Mouse (Mus musculus) CH12.LX (cell line): ENCODE data around the gene Gm10160.

Experiments
- E2F4 ChIP-seq: IDR thresholded peaks from 2 replicates; pipeline ENCODE4 v1.6.1; 2011; ENCODE audit warnings: low read depth, low read length, improper control_type of control experiment; ENCODE audit not compliant: insufficient replicate concordance
- EP300 ChIP-seq: IDR thresholded peaks from 2 replicates; pipeline ENCODE4 v1.6.1; 2011; ENCODE audit warnings: low read length, improper control_type of control experiment

- TF ChIP-seq E2F4 (no peak), EP300 (no peak)
Observed at GRCm38 (mm10) chr7:81843903-81844302, 11.7 kb downstream of the Gm10160 start.
